Mouse (Mus musculus) G1E (cell line): Measurements from ENCODE around the gene Zfp775. TPM values are rescaled to one million over a fixed set of nuclear protein-coding genes. Genes with fewer than 3 reads are reported as not detected.

Experiments used
- ATAC-seq: 2 replicates; pipeline ENCODE4 v1.8.0; 2016; ENCODE audit warnings: mild to moderate bottlenecking; ENCODE audit not compliant: insufficient number of reproducible peaks, poor library complexity, low FRiP score, severe bottlenecking; ENCODE audit errors: extremely low read depth
- DNase-seq: peaks from one replicate; pipeline ENCODE4 v3.0.0; 2012; ENCODE audit warnings: low spot score
- H3K27me3 ChIP-seq: 2 replicates; pipeline ENCODE4 v1.6.1; 2012; ENCODE audit warnings: mild to moderate bottlenecking, low read length, inconsistent platforms; ENCODE audit not compliant: insufficient read depth
- H3K36me3 ChIP-seq: replicated peaks from 2 replicates; pipeline ENCODE3; 2012; ENCODE audit warnings: mild to moderate bottlenecking, inconsistent platforms
- H3K4me1 ChIP-seq: 2 replicates; pipeline ENCODE4 v1.6.1; 2012; ENCODE audit warnings: low read depth, low read length, inconsistent platforms, mixed read lengths; ENCODE audit not compliant: insufficient read depth
- H3K4me3 ChIP-seq: 2 replicates; pipeline ENCODE4 v1.5.1; 2012; ENCODE audit warnings: low read depth, mild to moderate bottlenecking, inconsistent platforms, low read length, moderate library complexity, mixed read lengths
- H3K9me3 ChIP-seq: replicated peaks from 2 replicates; pipeline ENCODE4 v1.6.1; 2012; ENCODE audit warnings: inconsistent platforms
- CTCF ChIP-seq: IDR thresholded peaks from 2 replicates; pipeline ENCODE4 v1.5.1; 2012; ENCODE audit warnings: low read depth, low read length, inconsistent platforms, mixed read lengths
- GATA1 ChIP-seq: IDR thresholded peaks from 2 replicates; pipeline ENCODE4 v1.6.1; 2012; ENCODE audit warnings: borderline replicate concordance, low read length, inconsistent platforms, mixed read lengths
- GATA2 ChIP-seq: IDR thresholded peaks from 2 replicates; pipeline ENCODE4 v1.6.1; 2012; ENCODE audit warnings: low read depth, low read length, inconsistent platforms, borderline replicate concordance
- POLR2AphosphoS5 ChIP-seq: IDR thresholded peaks from 2 replicates; pipeline ENCODE4 v1.6.1; 2012; ENCODE audit warnings: low read depth, low read length, inconsistent platforms; ENCODE audit not compliant: insufficient replicate concordance
- TAL1 ChIP-seq: conservative IDR thresholded peaks from 2 replicates; pipeline ENCODE4 v1.6.1; 2012; ENCODE audit warnings: low read depth, low read length, inconsistent platforms, mixed read lengths
- polyA plus RNA-seq: library from polyadenylated mRNA; stranded (reverse); fragments of >175 nt; gene quantifications from 2 replicates; pipeline ENCODE4 v1.2.3, GENCODE M21; 2012
- total RNA-seq, 2 experiments: library from RNA; stranded (forward) in 1 of 2; stranded (reverse) in 1 of 2; fragments of 200-1000 nt in 1 of 2; fragments of >200 nt in 1 of 2; fragmentation: Nextera tagmentation in 1 of 2; gene quantifications; 2 replicates each; pipeline ENCODE4 v1.2.3; 2014 to 2017

Zfp775 gene
- total and polyA plus RNA-seq, 3 experiments = 0.11 TPM; not detected in 2

DNA sequence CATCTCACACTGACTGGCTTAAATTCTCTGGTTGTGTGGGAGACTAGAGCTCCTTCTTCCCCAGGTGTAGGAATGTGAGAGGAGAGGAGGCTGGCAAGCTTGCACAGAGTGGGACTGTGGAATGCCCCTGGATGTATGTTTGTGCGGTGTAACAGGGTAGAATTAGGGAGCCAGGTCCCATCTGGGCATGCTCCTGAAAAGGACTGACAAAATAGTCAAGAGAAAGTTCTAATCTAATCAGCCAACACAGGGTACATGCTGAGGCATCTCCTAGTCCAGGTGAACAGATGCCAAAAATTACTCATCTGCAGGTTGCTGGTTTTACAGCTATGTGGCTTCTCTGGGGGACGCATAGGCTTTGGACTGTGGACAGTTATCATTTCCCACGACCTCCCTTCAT lies 45.9 kb upstream of the Zfp775 start:
- Histone ChIP-seq H3K4me3 (no peak overlapping the region), H3K4me1 (no peaks in the 10 kb centered on the region), H3K36me3 (no peaks in the 10 kb centered on the region), H3K27me3 (peaks cover 3% of the 10 kb centered on the region; the same call in 1 of the 2 replicates), H3K9me3 (no peaks in the 10 kb centered on the region)
- no peak for TF ChIP-seq POLR2AphosphoS5
- no peak for TF ChIP-seq GATA2
- no peak for TF ChIP-seq TAL1
- no peak for TF ChIP-seq GATA1
- no peak for TF ChIP-seq CTCF
- ATAC-seq (no peak), DNase-seq (no peak)

DNA sequence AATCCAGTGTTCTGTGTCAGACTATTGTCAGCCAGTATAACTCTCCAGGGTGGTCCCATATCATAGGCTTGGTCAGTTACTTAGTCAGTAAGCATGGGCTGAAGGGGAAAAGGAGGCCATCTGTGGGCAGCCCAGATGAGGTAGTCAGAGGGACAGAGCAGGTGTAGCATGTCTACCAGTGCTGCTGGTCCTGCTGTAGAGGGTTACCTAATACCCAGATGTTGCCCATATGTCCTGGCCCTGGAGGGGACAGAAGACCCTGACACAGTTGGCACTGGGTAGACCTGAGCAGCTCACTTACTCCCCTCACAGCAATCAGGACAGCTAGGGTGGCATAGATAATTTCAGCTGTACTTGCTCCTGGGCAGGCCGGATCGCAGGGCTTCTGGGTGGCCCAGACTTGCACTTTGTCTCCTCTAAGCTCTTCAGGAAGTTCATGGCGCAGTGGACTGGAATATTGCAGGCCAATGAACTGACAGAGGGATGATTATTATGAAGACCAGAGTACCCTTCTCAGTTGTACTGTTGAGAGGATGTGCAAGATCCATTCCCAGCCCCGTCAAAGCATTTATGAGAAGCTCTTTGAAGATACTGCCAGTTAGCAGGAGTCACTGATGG lies 36.1 kb upstream of the Zfp775 start:
- H3K4me1 ChIP-seq = no peaks in the 10 kb centered on the region
- ATAC-seq (no peak), DNase-seq (no peak)
- no peak for TF ChIP-seq POLR2AphosphoS5
- H3K9me3 ChIP-seq = no peaks in the 10 kb centered on the region
- no peak overlapping the region for H3K4me3 ChIP-seq
- no peaks in the 10 kb centered on the region for H3K36me3 ChIP-seq
- H3K27me3 ChIP-seq = peaks cover 5% of the 10 kb centered on the region; the same call in 1 of the 2 replicates

DNA sequence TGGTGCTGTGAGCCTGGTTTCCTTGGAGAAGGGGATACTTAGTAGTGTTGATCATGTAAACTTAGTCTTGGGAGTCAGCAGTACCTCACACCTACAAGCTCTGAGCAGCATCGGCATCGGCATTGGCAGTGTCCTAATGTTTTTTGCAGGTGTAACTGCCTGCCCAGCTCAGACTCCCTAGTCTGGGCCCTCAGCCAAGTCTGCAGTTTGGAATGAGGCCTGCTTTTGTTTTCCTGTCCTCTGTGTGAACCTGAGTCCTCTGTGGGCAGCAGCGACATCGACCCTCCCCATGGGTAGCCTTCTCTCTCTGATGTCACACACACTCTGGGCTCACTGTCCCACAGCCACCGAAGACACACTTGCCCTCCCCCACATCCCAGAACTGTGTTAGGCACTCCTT lies 35.6 kb upstream of the Zfp775 start:
- Histone ChIP-seq H3K36me3 (no peaks in the 10 kb centered on the region), H3K4me3 (no peak overlapping the region), H3K4me1 (no peaks in the 10 kb centered on the region), H3K9me3 (no peaks in the 10 kb centered on the region), H3K27me3 (peaks cover 5% of the 10 kb centered on the region; the same call in 1 of the 2 replicates)
- no peak for ATAC-seq
- DNase-seq = no peak
- TF ChIP-seq GATA1 = no peak
- TF ChIP-seq CTCF = no peak
- no peak for TF ChIP-seq GATA2
- no peak for TF ChIP-seq TAL1
- TF ChIP-seq POLR2AphosphoS5 = no peak

GRCm38 (mm10) chr6:48568036-48568984 lies 33.6 kb upstream of the Zfp775 start:
- Histone ChIP-seq H3K4me3 (no peak overlapping the region), H3K9me3 (no peaks in the 10 kb centered on the region), H3K27me3 (peaks cover 8% of the 10 kb centered on the region; the same call in 1 of the 2 replicates), H3K4me1 (no peaks in the 10 kb centered on the region), H3K36me3 (no peaks in the 10 kb centered on the region)
- TF ChIP-seq TAL1 = no peak
- TF ChIP-seq POLR2AphosphoS5 = no peak
- TF ChIP-seq GATA2 = no peak
- no peak for TF ChIP-seq GATA1
- no peak for TF ChIP-seq CTCF
- ATAC-seq (no peak), DNase-seq (no peak)

DNA sequence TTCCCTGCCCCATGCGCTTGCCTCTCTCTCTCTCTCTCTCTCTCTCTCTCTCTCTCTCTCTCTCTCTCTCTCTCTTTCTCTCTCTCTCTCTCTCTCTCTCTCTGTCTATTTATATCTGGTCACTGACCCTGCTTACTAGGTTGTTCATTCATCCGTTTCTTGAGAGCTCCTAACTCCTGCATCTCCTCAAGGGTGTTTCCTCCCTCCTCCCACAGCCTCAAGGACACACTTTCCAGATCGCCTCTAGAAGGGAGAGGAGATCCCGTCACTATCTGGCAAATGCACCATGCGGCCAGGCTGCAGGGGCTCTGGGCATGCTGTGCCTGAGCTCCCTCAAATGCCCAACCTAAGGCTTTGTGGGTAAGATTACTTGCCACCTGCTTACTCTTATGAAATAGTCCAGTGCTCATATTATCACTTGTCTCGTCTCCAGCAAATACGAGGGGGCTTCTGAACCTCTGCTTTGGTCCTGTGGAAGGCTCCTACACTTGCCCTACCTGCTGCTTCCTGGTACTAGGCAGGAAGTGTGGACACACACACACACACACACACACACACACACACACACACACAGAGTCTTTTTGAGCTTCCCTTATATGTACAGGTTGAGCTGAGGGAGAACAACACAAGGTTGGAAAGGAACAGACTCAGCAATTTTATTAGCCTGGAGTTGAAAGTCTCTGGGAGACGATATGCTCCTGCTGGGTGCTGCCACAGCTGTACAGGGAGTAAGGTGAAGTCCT lies 32.6 kb upstream of the Zfp775 start:
- DNase-seq (no peak), ATAC-seq (no peak)
- Histone ChIP-seq H3K27me3 (peaks cover 8% of the 10 kb centered on the region; the same call in 1 of the 2 replicates), H3K36me3 (no peaks in the 10 kb centered on the region), H3K9me3 (no peaks in the 10 kb centered on the region), H3K4me3 (no peak overlapping the region), H3K4me1 (no peaks in the 10 kb centered on the region)
- TF ChIP-seq POLR2AphosphoS5 (no peak), GATA1 (no peak), CTCF (no peak), TAL1 (no peak), GATA2 (no peak)

- Histone ChIP-seq H3K9me3 (no peaks in the 10 kb centered on the region), H3K36me3 (no peaks in the 10 kb centered on the region), H3K4me1 (no peaks in the 10 kb centered on the region), H3K4me3 (no peak overlapping the region), H3K27me3 (peaks cover 3% of the 10 kb centered on the region; the same call in 1 of the 2 replicates)
- ATAC-seq (no peak), DNase-seq (no peak)
- TF ChIP-seq CTCF (no peak), POLR2AphosphoS5 (no peak), TAL1 (no peak), GATA1 (no peak), GATA2 (no peak)
These were observed 29.8 kb upstream of the Zfp775 start for GRCm38 (mm10) chr6:48572014-48572413.
